Mouse (Mus musculus): ENCODE data around the gene Ifitm6. TPM values are rescaled to one million over a fixed set of nuclear protein-coding genes. Genes with fewer than 3 reads are reported as not detected.

The Ifitm6 gene
- polyA plus RNA-seq, 1 experiment from 2014 or later, result 0.95 TPM

- WGBS, result 10% methylated on average over 14 of the region's 14 CpGs
- no peaks in the 10 kb centered on the region for H3K9me3 ChIP-seq (ENCODE audit: control insufficient read depth, low read length)
- H3K36me3 ChIP-seq (replicated peaks; ENCODE audit: control insufficient read depth, insufficient read depth), result no peaks in the 10 kb centered on the region
- no peaks in the 10 kb centered on the region for H3K27me3 ChIP-seq (ENCODE audit: control insufficient read depth, insufficient read depth, low read length)
- H3K4me1 ChIP-seq (replicated peaks; ENCODE audit: control insufficient read depth, insufficient read depth, low read length), result no peaks in the 10 kb centered on the region
- no peak for DNase-seq (ENCODE audit: low spot score)
- no peak overlapping the region for H3K4me3 ChIP-seq (replicated peaks; ENCODE audit: low read length)
- H3K4me2 ChIP-seq (replicated peaks), result no peak overlapping the region
- no peak overlapping the region for H3K9ac ChIP-seq
- ATAC-seq (ENCODE audit: low FRiP score), result no peak
- H3K27ac ChIP-seq, result no peak overlapping the region
These were observed 49.7 kb downstream of the Ifitm6 start for GRCm38 (mm10) chr7:140967862-140968591.

GRCm38 (mm10) chr7:140966921-140967320 is 50.8 kb downstream of the Ifitm6 start, which contains the start of gene Ifitm1:
Gene Ifitm1 (plus strand): TSS chr7:140967221.
- Histone ChIP-seq H3K36me3 (replicated peaks; ENCODE audit: control insufficient read depth, insufficient read depth) (no peaks in the 10 kb centered on the region), H3K27ac (no peak within 1 kb of the TSS), H3K9ac (no peak within 1 kb of the TSS), H3K27me3 (ENCODE audit: control insufficient read depth, insufficient read depth, low read length) (no peaks in the 10 kb centered on the region), H3K4me2 (replicated peaks) (no peak within 1 kb of the TSS), H3K9me3 (ENCODE audit: control insufficient read depth, low read length) (no peaks in the 10 kb centered on the region), H3K4me1 (replicated peaks; ENCODE audit: control insufficient read depth, insufficient read depth, low read length) (no peaks in the 10 kb centered on the region), H3K4me3 (replicated peaks; ENCODE audit: low read length) (no peak within 1 kb of the TSS)
- ATAC-seq (ENCODE audit: low FRiP score), result no peak
- 89% methylated on average over 4 of the region's 4 CpGs for WGBS
- DNase-seq (ENCODE audit: low spot score), result no peak

Other genes with a start within 250 kb of the Ifitm6 start
- 0.47 and 0.62 TPM in 2 replicates for gene Syce1, start 230.1 kb downstream of the Ifitm6 start, polyA plus RNA-seq (2014; fragmentation: Nextera tagmentation; extraction: Ambion mirVana)
- gene Zfp941, start 195.7 kb downstream of the Ifitm6 start, polyA plus RNA-seq (2014; fragmentation: Nextera tagmentation; extraction: Ambion mirVana), result 33.7 and 33.9 TPM in 2 replicates
- gene Urah, start 182.9 kb downstream of the Ifitm6 start, polyA plus RNA-seq (2014; fragmentation: Nextera tagmentation; extraction: Ambion mirVana), result 0.31 TPM in 1 of 2 replicates, not detected in the other
- gene Scgb1c1, start 172.4 kb downstream of the Ifitm6 start, polyA plus RNA-seq (2014; fragmentation: Nextera tagmentation; extraction: Ambion mirVana), result not detected in 2 replicates
- gene Odf3, start 170.1 kb downstream of the Ifitm6 start, polyA plus RNA-seq (2014; fragmentation: Nextera tagmentation; extraction: Ambion mirVana), result 0.14 TPM in 1 of 2 replicates, not detected in the other
- gene Gm45785, start 161.6 kb downstream of the Ifitm6 start, polyA plus RNA-seq (2014; fragmentation: Nextera tagmentation; extraction: Ambion mirVana), result 0.35 TPM in 1 of 2 replicates, not detected in the other
- gene Ric8a, start 161.0 kb downstream of the Ifitm6 start, polyA plus RNA-seq (2014; fragmentation: Nextera tagmentation; extraction: Ambion mirVana), result 92.8 and 96.6 TPM in 2 replicates
- 40.1 and 50.5 TPM in 2 replicates for gene Bet1l, start 160.3 kb downstream of the Ifitm6 start, polyA plus RNA-seq (2014; fragmentation: Nextera tagmentation; extraction: Ambion mirVana)
- gene Psmd13, start 136.0 kb downstream of the Ifitm6 start, polyA plus RNA-seq (2014; fragmentation: Nextera tagmentation; extraction: Ambion mirVana), result 177 and 185 TPM in 2 replicates
- 44.4 and 47.5 TPM in 2 replicates for gene Sirt3, start 135.6 kb downstream of the Ifitm6 start, polyA plus RNA-seq (2014; fragmentation: Nextera tagmentation; extraction: Ambion mirVana)
- not detected in 2 replicates for gene Cox8b, start 117.5 kb downstream of the Ifitm6 start, polyA plus RNA-seq (2014; fragmentation: Nextera tagmentation; extraction: Ambion mirVana)
- gene Nlrp6, start 97.0 kb downstream of the Ifitm6 start, polyA plus RNA-seq (2014; fragmentation: Nextera tagmentation; extraction: Ambion mirVana), result 0.60 and 1.4 TPM in 2 replicates
- 8.2 and 9.2 TPM in 2 replicates for gene Pgghg, start 76.5 kb downstream of the Ifitm6 start, polyA plus RNA-seq (2014; fragmentation: Nextera tagmentation; extraction: Ambion mirVana)
- gene Ifitm5, start 67.6 kb downstream of the Ifitm6 start, polyA plus RNA-seq (2014; fragmentation: Nextera tagmentation; extraction: Ambion mirVana), result 0.55 TPM in 1 of 2 replicates, not detected in the other
- gene Gm45717, start 62.0 kb downstream of the Ifitm6 start, polyA plus RNA-seq (2014; fragmentation: Nextera tagmentation; extraction: Ambion mirVana), result not detected in 2 replicates
- 201 and 234 TPM in 2 replicates for gene Ifitm2, start 61.9 kb downstream of the Ifitm6 start, polyA plus RNA-seq (2014; fragmentation: Nextera tagmentation; extraction: Ambion mirVana)
- 16.8 and 21.9 TPM in 2 replicates for gene Ifitm1, start 50.7 kb downstream of the Ifitm6 start, polyA plus RNA-seq (2014; fragmentation: Nextera tagmentation; extraction: Ambion mirVana)
- gene Ifitm3, start 7.2 kb downstream of the Ifitm6 start, polyA plus RNA-seq (2014; fragmentation: Nextera tagmentation; extraction: Ambion mirVana), result 28.3 and 45.1 TPM in 2 replicates
- not detected in 2 replicates for gene Gm17387, start 11.2 kb upstream of the Ifitm6 start, polyA plus RNA-seq (2014; fragmentation: Nextera tagmentation; extraction: Ambion mirVana)
- 38.4 and 41.5 TPM in 2 replicates for gene B4galnt4, start 43.2 kb upstream of the Ifitm6 start, polyA plus RNA-seq (2014; fragmentation: Nextera tagmentation; extraction: Ambion mirVana)
- gene Pkp3, start 60.3 kb upstream of the Ifitm6 start, polyA plus RNA-seq (2014; fragmentation: Nextera tagmentation; extraction: Ambion mirVana), result not detected in 2 replicates
- 2.5 and 3.1 TPM in 2 replicates for gene Sigirr, start 82.6 kb upstream of the Ifitm6 start, polyA plus RNA-seq (2014; fragmentation: Nextera tagmentation; extraction: Ambion mirVana)
- gene Ano9, start 99.9 kb upstream of the Ifitm6 start, polyA plus RNA-seq (2014; fragmentation: Nextera tagmentation; extraction: Ambion mirVana), result 0.27 and 0.32 TPM in 2 replicates
- gene Ptdss2, start 104.5 kb upstream of the Ifitm6 start, polyA plus RNA-seq (2014; fragmentation: Nextera tagmentation; extraction: Ambion mirVana), result 86.1 and 92.0 TPM in 2 replicates
- 53.5 and 56.1 TPM in 2 replicates for gene Rnh1, start 154.9 kb upstream of the Ifitm6 start, polyA plus RNA-seq (2014; fragmentation: Nextera tagmentation; extraction: Ambion mirVana)
- gene Hras, start 176.1 kb upstream of the Ifitm6 start, polyA plus RNA-seq (2014; fragmentation: Nextera tagmentation; extraction: Ambion mirVana), result 168 and 187 TPM in 2 replicates
- gene Lrrc56, start 176.2 kb upstream of the Ifitm6 start, polyA plus RNA-seq (2014; fragmentation: Nextera tagmentation; extraction: Ambion mirVana), result 6.6 and 7.6 TPM in 2 replicates
- gene Lmntd2, start 196.2 kb upstream of the Ifitm6 start, polyA plus RNA-seq (2014; fragmentation: Nextera tagmentation; extraction: Ambion mirVana), result 0.20 and 0.66 TPM in 2 replicates
- 20.2 and 23.5 TPM in 2 replicates for gene Rassf7, start 197.9 kb upstream of the Ifitm6 start, polyA plus RNA-seq (2014; fragmentation: Nextera tagmentation; extraction: Ambion mirVana)
- gene Phrf1, start 210.9 kb upstream of the Ifitm6 start, polyA plus RNA-seq (2014; fragmentation: Nextera tagmentation; extraction: Ambion mirVana), result 61.8 and 63.5 TPM in 2 replicates
- 1.4 and 1.6 TPM in 2 replicates for gene Irf7, start 248.6 kb upstream of the Ifitm6 start, polyA plus RNA-seq (2014; fragmentation: Nextera tagmentation; extraction: Ambion mirVana)